In genomic region chr14:36658678-36659263, GRCm38 (mm10) we compare ENCODE assay signal across 22 mouse cellular contexts.
DNase-seq lines count a peak whose midpoint lies in the region; ATAC-seq and TF ChIP-seq lines count a peak whose summit lies in the region.
"Had no signal": no experiment of that assay in that cellular context is flagged by ENCODE, and none has a peak within 500 bp of the region (broad histone marks: within the 10 kb centered on the region; RNA-seq: fewer than 3 reads in every experiment).

No protein-coding gene starts in this region.

- 48% methylated on average over 1 of the region's 1 CpGs for WGBS in heart, embryonic 10.5 days
- WGBS in stomach, embryonic 15.5 days: 87% methylated on average over 1 of the region's 1 CpGs
- 87% methylated on average over 1 of the region's 1 CpGs for WGBS in stomach, postnatal 0 days
- 54% methylated on average over 1 of the region's 1 CpGs for WGBS in liver, embryonic 14.5 days (ENCODE audit: insufficient replicate concordance)
- 71% methylated on average over 1 of the region's 1 CpGs for WGBS in hindbrain, embryonic 16.5 days

- no peak overlapping the region for H3K4me3 ChIP-seq in heart, embryonic 10.5 days
- H3K4me3 ChIP-seq in stomach, embryonic 15.5 days (replicated peaks): no peak overlapping the region
- no peak overlapping the region for H3K4me3 ChIP-seq in stomach, postnatal 0 days (ENCODE audit: low read depth, low read length)
- H3K4me3 ChIP-seq in liver, embryonic 14.5 days (ENCODE audit: insufficient read depth in 1 of 2, low read depth in 2 of 2, low read length in 2 of 2): no peak overlapping the region
- H3K4me3 ChIP-seq in hindbrain, embryonic 16.5 days (ENCODE audit: low read length): no peak overlapping the region
- H3K4me3 ChIP-seq: embryonic facial prominence, embryonic 13.5 days; forebrain, embryonic 13.5 days; gastrocnemius, adult 2 months; heart, embryonic 13.5 days; hindbrain, embryonic 13.5 days had no signal

- H3K36me3 ChIP-seq in heart, embryonic 10.5 days: no peaks in the 10 kb centered on the region
- H3K36me3 ChIP-seq in stomach, embryonic 15.5 days: no peaks in the 10 kb centered on the region
- no peaks in the 10 kb centered on the region for H3K36me3 ChIP-seq in stomach, postnatal 0 days (ENCODE audit: control insufficient read depth, insufficient read depth, low read length)
- no peaks in the 10 kb centered on the region for H3K36me3 ChIP-seq in liver, embryonic 14.5 days (replicated peaks; ENCODE audit: control insufficient read depth, insufficient read depth, low read depth)
- no peaks in the 10 kb centered on the region for H3K36me3 ChIP-seq in hindbrain, embryonic 16.5 days (ENCODE audit: control insufficient read depth, insufficient read depth, low read length)
- H3K36me3 ChIP-seq: embryonic facial prominence, embryonic 13.5 days; G1E; heart, embryonic 13.5 days; hindbrain, embryonic 13.5 days had no signal

- intact Hi-C loops in heart, postnatal 25 days (cut with DNase I): no loop called here

- TF ChIP-seq EP300 in stomach, postnatal 0 days (optimal IDR thresholded peaks at IDR 0.05): no peak
- no peak for TF ChIP-seq EP300 in liver, embryonic 14.5 days (IDR thresholded peaks at IDR 0.05; ENCODE audit: low read depth)

- H3K4me1 ChIP-seq in heart, embryonic 10.5 days: no peaks in the 10 kb centered on the region
- no peaks in the 10 kb centered on the region for H3K4me1 ChIP-seq in stomach, embryonic 15.5 days
- no peaks in the 10 kb centered on the region for H3K4me1 ChIP-seq in stomach, postnatal 0 days (replicated peaks; ENCODE audit: control insufficient read depth, insufficient read depth)
- H3K4me1 ChIP-seq in liver, embryonic 14.5 days (replicated peaks; ENCODE audit: control insufficient read depth in 2 of 2, insufficient read depth in 2 of 2, low read length in 1 of 2): peaks cover 28 to 32% of the 10 kb centered on the region in 2 experiments
- H3K4me1 ChIP-seq in hindbrain, embryonic 16.5 days (ENCODE audit: control insufficient read depth, insufficient read depth, low read depth, low read length): no peaks in the 10 kb centered on the region
- H3K4me1 ChIP-seq: embryonic facial prominence, embryonic 13.5 days; forebrain, embryonic 13.5 days; hindbrain, embryonic 13.5 days had no signal

- no peak overlapping the region for H3K4me2 ChIP-seq in stomach, embryonic 15.5 days
- H3K4me2 ChIP-seq in stomach, postnatal 0 days (replicated peaks; ENCODE audit: low read depth): no peak overlapping the region
- H3K4me2 ChIP-seq in liver, embryonic 14.5 days (ENCODE audit: low read depth): peak overlapping the region; percentile 11
- H3K4me2 ChIP-seq in hindbrain, embryonic 16.5 days (ENCODE audit: low read length): no peak overlapping the region
- H3K4me2 ChIP-seq: embryonic facial prominence, embryonic 13.5 days; forebrain, embryonic 13.5 days; heart, embryonic 13.5 days; hindbrain, embryonic 13.5 days had no signal

- no peaks in the 10 kb centered on the region for H3K9me3 ChIP-seq in heart, embryonic 10.5 days
- H3K9me3 ChIP-seq in stomach, embryonic 15.5 days: no peaks in the 10 kb centered on the region
- no peaks in the 10 kb centered on the region for H3K9me3 ChIP-seq in stomach, postnatal 0 days (ENCODE audit: control insufficient read depth, low read length)
- H3K9me3 ChIP-seq in liver, embryonic 14.5 days (ENCODE audit: control insufficient read depth, low read length): no peaks in the 10 kb centered on the region
- H3K9me3 ChIP-seq in hindbrain, embryonic 16.5 days (ENCODE audit: control insufficient read depth, low read length): no peaks in the 10 kb centered on the region
- H3K9me3 ChIP-seq: embryonic facial prominence, embryonic 13.5 days; forebrain, embryonic 13.5 days; G1E; heart, embryonic 13.5 days; hindbrain, embryonic 13.5 days had no signal

- ATAC-seq in stomach, embryonic 15.5 days (ENCODE audit: insufficient read depth, low FRiP score, low read depth): peak; percentile 31; the same call in 1 of the 2 replicates
- no peak for ATAC-seq in stomach, postnatal 0 days (ENCODE audit: low FRiP score, low TSS enrichment)
- ATAC-seq in liver, embryonic 14.5 days (ENCODE audit: insufficient read depth): peak; percentile 66
- no peak for ATAC-seq in hindbrain, embryonic 16.5 days
- ATAC-seq: CD4-positive, CD25-positive, alpha-beta regulatory T cell, adult 4 months; forebrain, embryonic 13.5 days had no signal

- no peaks in the 10 kb centered on the region for H3K27me3 ChIP-seq in heart, embryonic 10.5 days (ENCODE audit: insufficient read depth, poor library complexity, severe bottlenecking)
- no peaks in the 10 kb centered on the region for H3K27me3 ChIP-seq in stomach, embryonic 15.5 days (replicated peaks)
- no peaks in the 10 kb centered on the region for H3K27me3 ChIP-seq in stomach, postnatal 0 days (ENCODE audit: control insufficient read depth, insufficient read depth, low read length)
- H3K27me3 ChIP-seq in liver, embryonic 14.5 days (ENCODE audit: control insufficient read depth, insufficient read depth, low read length): no peaks in the 10 kb centered on the region
- H3K27me3 ChIP-seq in hindbrain, embryonic 16.5 days (replicated peaks; ENCODE audit: control insufficient read depth, insufficient read depth, low read length): no peaks in the 10 kb centered on the region
- H3K27me3 ChIP-seq: embryonic facial prominence, embryonic 13.5 days; forebrain, embryonic 13.5 days; heart, embryonic 13.5 days; hindbrain, embryonic 13.5 days had no signal

- peak; percentile 76 for DNase-seq in heart, embryonic 10.5 days (ENCODE audit: low spot score)
- no peak for DNase-seq in heart, postnatal 25 days (ENCODE audit: low spot score)
- no peak for DNase-seq in stomach, postnatal 0 days (ENCODE audit: low spot score)
- DNase-seq in liver, embryonic 14.5 days (ENCODE audit: low read depth in 3 of 3, low spot score in 3 of 3): peak in 1 of 3 experiments; percentile 28
- DNase-seq in kidney, adult 8-10 months: no peak
- DNase-seq in left cerebral cortex, adult 18-20 months (ENCODE audit: low spot score in 2 of 2): no peak
- DNase-seq: adrenal gland, postnatal 14 days; B cell, adult 2 months; cerebellum, adult 18-20 months; cerebellum, adult 9-11 months; cerebellum, postnatal 36 days; gastrocnemius, adult 2 months; gastrocnemius, postnatal 25 days; heart, adult 18-20 months had no signal

- TF ChIP-seq CTCF in stomach, postnatal 0 days (IDR thresholded peaks at IDR 0.05; ENCODE audit: low read depth): no peak
- TF ChIP-seq CTCF in liver, embryonic 14.5 days (IDR thresholded peaks at IDR 0.05; ENCODE audit: low read depth): no peak

- H3K27ac ChIP-seq in heart, embryonic 10.5 days: 0 out of 2 replicates have a peak overlapping the region, but pooled peaks have one; percentile 29
- no peak overlapping the region for H3K27ac ChIP-seq in stomach, embryonic 15.5 days
- no peak overlapping the region for H3K27ac ChIP-seq in stomach, postnatal 0 days (replicated peaks)
- H3K27ac ChIP-seq in liver, embryonic 14.5 days: peak overlapping the region; percentile 75
- no peak overlapping the region for H3K27ac ChIP-seq in hindbrain, embryonic 16.5 days (ENCODE audit: low read depth, low read length)
- H3K27ac ChIP-seq: embryonic facial prominence, embryonic 13.5 days; forebrain, embryonic 13.5 days; gastrocnemius, adult 2 months; heart, embryonic 13.5 days; hindbrain, embryonic 13.5 days had no signal

- no peak overlapping the region for H3K9ac ChIP-seq in stomach, embryonic 15.5 days
- H3K9ac ChIP-seq in stomach, postnatal 0 days (ENCODE audit: low read length): no peak overlapping the region
- no peak overlapping the region; the same call in 1 of the 2 replicates for H3K9ac ChIP-seq in liver, embryonic 14.5 days (replicated peaks)
- H3K9ac ChIP-seq in hindbrain, embryonic 16.5 days (ENCODE audit: low read depth, low read length): no peak overlapping the region
- H3K9ac ChIP-seq: embryonic facial prominence, embryonic 13.5 days; forebrain, embryonic 13.5 days; heart, embryonic 13.5 days; hindbrain, embryonic 13.5 days had no signal

Comparison
In these comparisons a context has a peak if more than half of its experiments do, and no peak if none do; other contexts are left out.
1. ATAC-seq: peak in stomach, embryonic 15.5 days (single experiment) and liver, embryonic 14.5 days (single experiment); none in stomach, postnatal 0 days (single experiment) and hindbrain, embryonic 16.5 days (single experiment).
2. H3K27ac ChIP-seq: peak in heart, embryonic 10.5 days (single experiment) and liver, embryonic 14.5 days (single experiment); none in stomach, embryonic 15.5 days (single experiment), stomach, postnatal 0 days (single experiment) and hindbrain, embryonic 16.5 days (single experiment).